Mouse (Mus musculus) liver, adult 2 months (tissue): ENCODE results near the gene Creb3l2. TPM values are rescaled to one million over a fixed set of nuclear protein-coding genes. Genes with fewer than 3 reads are reported as not detected.

Experiments
- DNase-seq: peaks from one replicate; pipeline ENCODE4 v3.0.0-alpha.2; 2011; ENCODE audit warnings: low read depth, low spot score; ENCODE audit errors: extremely low read depth
- H3K27ac ChIP-seq: fragments of 200-500 bp; replicated peaks from 2 replicates; pipeline ENCODE4 v1.5.1; 2012; ENCODE audit warnings: low read depth, mild to moderate bottlenecking, control low read depth, inconsistent platforms, low read length; ENCODE audit not compliant: insufficient read depth
- H3K27me3 ChIP-seq: fragments of 200-500 bp; 2 replicates; pipeline ENCODE4 v1.6.1; 2012; ENCODE audit warnings: mild to moderate bottlenecking, moderate library complexity, low read length, inconsistent platforms; ENCODE audit not compliant: control insufficient read depth, insufficient read depth
- H3K36me3 ChIP-seq: fragments of 200-500 bp; 2 replicates; pipeline ENCODE4 v1.6.1; 2012; ENCODE audit warnings: low read length, inconsistent platforms; ENCODE audit not compliant: control insufficient read depth, insufficient read depth
- H3K4me1 ChIP-seq: fragments of 200-500 bp; 2 replicates; pipeline ENCODE4 v1.6.1; 2011; ENCODE audit warnings: low read length; ENCODE audit not compliant: control insufficient read depth, insufficient read depth
- H3K4me3 ChIP-seq: fragments of 200-500 bp; 2 replicates; pipeline ENCODE4 v1.5.1; 2011; ENCODE audit warnings: low read depth, mild to moderate bottlenecking, control low read depth, low read length, moderate library complexity; ENCODE audit not compliant: insufficient read depth
- H3K79me2 ChIP-seq: fragments of 200-500 bp; 2 replicates; pipeline ENCODE4 v1.6.1; 2012; ENCODE audit warnings: inconsistent platforms, mild to moderate bottlenecking, low read length, moderate library complexity; ENCODE audit not compliant: control insufficient read depth, insufficient read depth
- H3K9ac ChIP-seq: fragments of 200-500 bp; 2 replicates; pipeline ENCODE4 v1.6.1; 2012; ENCODE audit warnings: low read depth, mild to moderate bottlenecking, control low read depth, inconsistent platforms, low read length
- CTCF ChIP-seq: fragments of 200-500 bp; IDR thresholded peaks from 2 replicates; pipeline ENCODE4 v1.5.1; 2011; ENCODE audit warnings: low read depth, low read length, control low read depth
- POLR2A ChIP-seq: fragments of 200-500 bp; IDR thresholded peaks from 2 replicates; pipeline ENCODE4 v1.6.1; 2011; ENCODE audit warnings: low read length, control low read depth; ENCODE audit not compliant: insufficient read depth; ENCODE audit errors: extremely low read depth
- WGBS: fragments of 180-500 bp; shearing (Covaris S2); methylation state at CpG from one replicate; pipeline ENCODE4 v1.1.7; 2018; 5-methylcytosine and 5-hydroxymethylcytosine counted together
- polyA plus RNA-seq: library from polyadenylated mRNA; depleted of rRNA; stranded (reverse); fragments of >200 nt; gene quantifications from 2 replicates; pipeline ENCODE4 v1.2.3, GENCODE M21; 2012
- total RNA-seq: library from RNA; depleted of rRNA; stranded (reverse); fragments of >200 nt; gene quantifications from 2 replicates; pipeline ENCODE4 v1.2.3, GENCODE M21; 2014

Gene Creb3l2
- total and polyA plus RNA-seq, 2 experiments = 2.7 to 6.6 TPM

GRCm38 (mm10) chr6:37396127-37396526, 45.8 kb downstream of the Creb3l2 start:
- H3K27me3 ChIP-seq = no peaks in the 10 kb centered on the region
- no peak overlapping the region for H3K4me3 ChIP-seq
- 80% methylated on average over 4 of the region's 4 CpGs for WGBS
- H3K9ac ChIP-seq = no peak overlapping the region
- DNase-seq = no peak
- H3K36me3 ChIP-seq = no peaks in the 10 kb centered on the region
- peaks cover 5% of the 10 kb centered on the region; the same call in 1 of the 2 replicates for H3K79me2 ChIP-seq
- TF ChIP-seq POLR2A = no peak
- TF ChIP-seq CTCF = no peak
- H3K4me1 ChIP-seq = peaks cover 26% of the 10 kb centered on the region
- H3K27ac ChIP-seq = no peak overlapping the region

GRCm38 (mm10) chr6:37393263-37393662, 48.7 kb downstream of the Creb3l2 start:
- H3K79me2 ChIP-seq = peaks cover 12% of the 10 kb centered on the region; the same call in 1 of the 2 replicates
- H3K4me1 ChIP-seq = peaks cover 9% of the 10 kb centered on the region
- no peak overlapping the region for H3K4me3 ChIP-seq
- no peaks in the 10 kb centered on the region for H3K27me3 ChIP-seq
- no peak overlapping the region for H3K27ac ChIP-seq
- no peak for TF ChIP-seq CTCF
- TF ChIP-seq POLR2A = no peak
- peaks cover 3% of the 10 kb centered on the region; the same call in 1 of the 2 replicates for H3K36me3 ChIP-seq
- WGBS = 90% methylated on average over 6 of the region's 6 CpGs
- DNase-seq = no peak
- H3K9ac ChIP-seq = no peak overlapping the region

- no peak for DNase-seq
- Histone ChIP-seq H3K9ac (no peak overlapping the region), H3K4me3 (no peak overlapping the region), H3K36me3 (peaks cover 3% of the 10 kb centered on the region; the same call in 1 of the 2 replicates), H3K27me3 (no peaks in the 10 kb centered on the region), H3K4me1 (peaks cover 4% of the 10 kb centered on the region), H3K79me2 (peaks cover 12% of the 10 kb centered on the region; the same call in 1 of the 2 replicates), H3K27ac (no peak overlapping the region)
- WGBS = 91% methylated on average over 6 of the region's 6 CpGs
- no peak for TF ChIP-seq CTCF
- TF ChIP-seq POLR2A = no peak
Observed at GRCm38 (mm10) chr6:37392262-37392661, 49.7 kb downstream of the Creb3l2 start.

- Histone ChIP-seq H3K27ac (no peak overlapping the region), H3K36me3 (peaks cover 3% of the 10 kb centered on the region; the same call in 1 of the 2 replicates), H3K27me3 (no peaks in the 10 kb centered on the region), H3K9ac (no peak overlapping the region), H3K4me3 (no peak overlapping the region), H3K79me2 (peaks cover 12% of the 10 kb centered on the region; the same call in 1 of the 2 replicates), H3K4me1 (peaks cover 3% of the 10 kb centered on the region; the same call in 1 of the 2 replicates)
- WGBS = 76% methylated on average over 7 of the region's 7 CpGs
- no peak for TF ChIP-seq POLR2A
- TF ChIP-seq CTCF = no peak
- DNase-seq = peak; percentile 42
Observed at GRCm38 (mm10) chr6:37391313-37391712, 50.6 kb downstream of the Creb3l2 start.

GRCm38 (mm10) chr6:37388960-37389359, 53.0 kb downstream of the Creb3l2 start:
- WGBS = 71% methylated on average over 8 of the region's 8 CpGs
- H3K4me3 ChIP-seq = no peak overlapping the region
- H3K36me3 ChIP-seq = peaks cover 3% of the 10 kb centered on the region; the same call in 1 of the 2 replicates
- H3K9ac ChIP-seq = no peak overlapping the region
- H3K27me3 ChIP-seq = no peaks in the 10 kb centered on the region
- no peak overlapping the region for H3K27ac ChIP-seq
- no peak for DNase-seq
- TF ChIP-seq CTCF (no peak), POLR2A (no peak)
- peaks cover 25% of the 10 kb centered on the region for H3K79me2 ChIP-seq
- H3K4me1 ChIP-seq = no peaks in the 10 kb centered on the region

GRCm38 (mm10) chr6:37388501-37388900, 53.4 kb downstream of the Creb3l2 start:
- H3K4me1 ChIP-seq = no peaks in the 10 kb centered on the region
- no peaks in the 10 kb centered on the region for H3K27me3 ChIP-seq
- no peak overlapping the region for H3K9ac ChIP-seq
- TF ChIP-seq POLR2A = no peak
- TF ChIP-seq CTCF = no peak
- H3K27ac ChIP-seq = no peak overlapping the region
- H3K36me3 ChIP-seq = peaks cover 3% of the 10 kb centered on the region; the same call in 1 of the 2 replicates
- peaks cover 25% of the 10 kb centered on the region for H3K79me2 ChIP-seq
- DNase-seq = no peak
- 84% methylated on average over 6 of the region's 6 CpGs for WGBS
- H3K4me3 ChIP-seq = no peak overlapping the region
